Mouse (Mus musculus) testis, postnatal 14 days (tissue): ENCODE results near the gene Hspa8.
A peak's percentile ranks its signal among the peaks of the same experiment; 100 is the strongest.
"Not testable (repeated sequence)": the region's sequence is repeated elsewhere in the genome, so short reads cannot be mapped to it uniquely, and the experiment has no call there.

Experiments used
- DNase-seq: peaks from one replicate; pipeline ENCODE4 v3.0.0; 2021; ENCODE audit warnings: low spot score

The Hspa8 gene

DNA sequence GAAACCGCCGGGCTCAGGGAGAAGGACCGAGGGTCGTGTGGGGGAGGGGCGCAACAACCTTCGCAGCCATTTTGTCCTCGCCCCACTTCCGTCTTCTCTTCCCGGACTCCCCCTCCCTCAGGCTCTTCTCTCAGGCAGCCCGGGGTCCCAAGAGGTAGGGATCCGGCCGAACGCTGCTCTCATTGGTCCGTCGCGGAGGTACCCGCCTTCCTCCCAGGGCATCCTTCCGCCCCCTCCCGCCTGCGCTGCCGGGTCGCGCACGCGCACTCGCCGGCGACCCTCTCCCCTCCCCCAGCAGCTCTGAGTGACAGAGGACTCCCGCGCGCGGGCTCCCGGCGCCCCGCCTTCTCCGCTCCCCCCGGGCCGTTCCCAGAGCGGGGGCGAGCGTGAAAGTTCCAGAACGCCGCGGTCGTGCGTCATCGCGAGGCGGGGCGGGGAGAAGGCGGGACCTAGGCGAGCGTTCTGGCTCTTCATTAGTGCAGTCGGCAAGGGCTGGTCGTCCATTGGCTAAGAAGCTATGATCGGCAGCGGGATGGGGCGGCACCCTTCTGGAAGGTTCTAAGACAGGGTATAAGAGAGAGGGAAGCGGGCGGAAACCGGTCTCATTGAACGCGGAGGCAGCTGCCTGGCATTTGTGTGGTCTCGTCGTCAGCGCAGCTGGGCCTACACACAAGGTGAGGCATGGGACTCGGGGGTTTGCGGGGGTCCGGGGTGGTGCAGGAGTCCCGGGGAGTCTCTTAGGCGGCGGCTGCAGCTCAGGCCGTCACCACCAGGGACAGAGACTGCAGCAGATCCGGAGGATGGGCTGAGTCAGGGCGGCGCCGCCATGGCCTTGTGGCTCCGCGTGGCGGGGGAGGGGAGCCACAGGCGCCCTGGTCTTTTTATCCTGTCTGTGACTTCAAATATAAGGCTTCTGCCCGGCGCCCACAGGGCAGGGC is at the start of gene Hspa8:
Hspa8 (plus strand) TSS at position 310 of the 938 bp plus-strand sequence.
- peak; percentile 100 for DNase-seq

DNA sequence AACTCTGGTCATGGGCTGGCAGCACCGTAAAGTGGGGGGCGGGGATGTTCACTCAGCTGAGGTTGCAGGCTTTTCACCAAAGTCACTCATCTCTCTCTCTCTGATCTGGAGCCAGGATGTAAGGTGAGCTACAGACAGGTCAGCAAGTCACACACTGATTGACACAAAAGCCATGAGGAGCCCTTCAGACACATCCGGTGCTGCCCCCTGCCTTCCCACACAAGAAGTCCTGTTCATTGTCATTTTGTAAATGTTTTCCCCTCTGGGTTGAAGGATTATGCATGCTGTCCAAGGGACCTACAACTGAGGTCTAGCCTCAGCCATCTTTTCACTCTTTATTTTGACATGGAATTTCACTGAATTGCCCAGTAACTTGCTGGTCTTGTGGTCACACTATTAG is 49.0 kb upstream of the Hspa8 start:
- DNase-seq = no peak

DNA sequence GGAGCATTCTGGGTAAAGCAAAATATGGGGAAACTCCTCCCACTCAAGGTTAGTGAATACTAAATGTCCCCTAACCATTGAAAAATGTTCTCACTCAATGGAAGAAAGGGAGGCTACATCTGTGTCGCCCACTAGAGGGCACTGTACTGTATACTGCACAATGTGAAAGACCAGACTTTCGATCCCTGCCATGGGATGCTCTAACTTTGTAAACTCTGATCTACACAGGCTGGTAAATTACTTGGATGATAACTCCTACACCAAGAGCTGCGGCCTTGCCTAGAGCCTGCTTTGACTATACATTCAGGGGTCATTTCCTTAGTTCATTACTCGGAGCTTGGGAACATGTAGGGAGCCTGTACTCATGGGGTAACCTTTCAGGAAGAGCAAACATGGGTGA is 44.4 kb upstream of the Hspa8 start:
- peak; percentile 33 for DNase-seq

DNA sequence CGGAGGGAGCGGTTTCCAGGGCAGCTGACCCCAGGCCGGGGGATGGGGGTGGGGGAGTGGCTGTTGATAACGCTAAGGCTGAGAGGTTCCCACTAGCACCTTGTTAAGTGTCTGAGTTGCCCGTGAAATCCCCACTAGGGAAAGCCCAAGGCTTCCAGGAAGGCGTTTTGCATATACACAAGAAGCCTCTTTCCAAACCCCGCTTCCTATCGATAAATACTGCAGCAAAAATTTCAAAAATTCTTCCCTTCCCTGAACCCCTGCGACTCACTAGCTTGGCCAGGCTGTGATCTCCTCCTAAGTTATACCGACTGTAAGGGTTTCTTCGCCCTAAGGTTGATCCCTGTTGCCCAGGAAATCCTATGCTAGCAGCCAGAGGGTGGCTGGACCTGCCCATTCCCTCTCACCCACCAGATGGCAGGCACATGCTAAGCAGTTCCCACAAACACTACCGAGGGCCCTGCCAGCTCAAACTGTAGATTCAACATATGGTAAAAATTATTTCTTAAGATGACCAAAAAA is 43.6 kb upstream of the Hspa8 start:
- DNase-seq = peak; percentile 37

DNA sequence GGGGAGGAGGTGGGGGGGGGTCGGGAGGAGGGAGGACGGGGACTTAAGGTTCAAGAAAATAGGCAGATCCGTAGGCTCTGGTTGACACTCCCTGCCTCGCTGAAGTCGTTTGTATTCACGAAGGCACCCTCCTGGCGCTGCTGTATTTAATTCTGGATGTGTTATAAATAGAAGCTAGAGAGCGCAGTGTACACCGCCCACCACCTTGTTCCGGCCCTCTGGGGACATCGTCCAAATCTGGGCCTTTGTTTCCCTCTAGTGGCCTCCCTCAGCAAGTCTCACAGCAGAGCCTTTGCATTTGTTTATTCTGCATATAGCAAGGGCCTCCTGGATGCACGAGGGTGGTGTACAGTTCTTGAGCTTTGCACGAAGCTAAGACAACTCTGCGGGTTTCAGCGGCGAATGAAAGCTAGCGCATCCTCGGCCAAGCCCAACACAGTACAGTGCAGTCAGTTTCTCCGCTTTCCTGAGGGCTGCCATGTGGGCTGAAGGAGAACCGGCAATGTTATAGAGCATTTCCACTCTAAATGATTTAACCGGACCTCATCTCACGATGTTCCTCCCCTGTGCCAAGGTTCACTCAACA is 43.0 kb upstream of the Hspa8 start:
- peak; percentile 51 for DNase-seq

DNA sequence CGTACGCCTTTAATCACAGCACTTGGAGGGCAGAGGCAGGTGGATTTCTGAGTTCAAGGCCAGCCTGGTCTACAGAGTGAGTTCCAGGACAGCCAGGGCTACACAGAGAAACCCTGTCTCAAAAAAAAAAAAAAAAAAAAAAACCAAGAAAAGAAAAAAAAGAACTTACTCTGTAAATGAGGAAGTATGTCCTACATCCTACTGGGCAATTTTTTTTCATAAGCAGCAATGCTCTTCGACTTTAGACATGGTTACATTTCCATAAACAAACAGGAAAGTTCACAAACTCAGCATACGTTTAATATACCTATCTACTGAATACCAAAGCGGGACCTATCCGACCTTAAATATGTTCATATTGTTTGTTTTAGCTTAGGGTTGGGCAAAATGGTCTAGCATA is 38.4 kb upstream of the Hspa8 start:
- DNase-seq = no peak

DNA sequence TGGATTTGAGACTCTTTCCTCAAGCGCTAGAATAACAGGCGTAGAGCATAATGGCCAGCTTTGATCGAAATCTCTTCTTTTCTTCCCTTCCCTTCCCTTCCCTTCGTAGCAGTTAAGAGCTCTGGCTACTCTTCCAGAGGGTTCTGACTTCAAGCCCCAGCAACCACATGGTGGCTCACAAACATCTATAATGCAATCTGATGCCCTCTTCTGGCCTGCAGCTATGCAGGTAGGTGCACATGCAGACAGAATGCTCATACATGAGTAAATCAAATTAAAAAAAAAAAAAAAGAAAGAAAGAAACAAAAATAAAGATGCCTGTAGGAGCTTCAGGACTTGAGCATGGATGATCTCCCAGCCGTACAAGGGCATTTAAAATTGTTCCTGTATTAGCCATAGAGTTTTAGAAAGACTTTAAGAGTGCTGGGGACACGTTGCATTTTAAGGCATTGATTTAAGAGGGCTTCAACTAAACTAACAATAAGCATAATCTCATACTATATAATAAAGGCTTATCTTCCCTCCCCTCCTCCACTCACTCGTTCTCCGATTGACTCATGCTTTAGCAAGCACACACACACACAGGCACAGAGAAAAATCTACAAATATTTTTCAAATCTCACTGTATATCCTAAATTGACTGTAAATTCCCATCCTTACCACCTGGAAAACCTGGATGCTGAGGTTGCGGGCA is 35.8 kb upstream of the Hspa8 start:
- DNase-seq = no peak

DNA sequence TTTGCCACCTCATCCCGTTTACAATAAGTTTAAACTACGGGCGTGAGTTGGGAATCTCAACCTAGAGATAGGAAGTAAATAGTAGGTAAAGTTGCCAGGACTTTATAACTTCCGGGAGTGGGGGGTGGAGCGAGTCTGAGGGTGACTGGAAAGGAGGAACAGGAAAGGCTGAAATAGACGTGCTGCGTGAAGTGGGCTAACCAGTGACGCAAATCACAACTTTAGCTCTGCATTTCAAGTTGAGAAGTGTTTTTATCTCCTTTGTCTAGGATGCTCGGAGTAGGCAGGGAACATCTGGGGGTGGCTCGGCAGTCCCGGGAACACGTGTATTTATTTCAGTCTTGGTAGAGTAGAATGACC is 35.2 kb upstream of the Hspa8 start:
- no peak for DNase-seq

DNA sequence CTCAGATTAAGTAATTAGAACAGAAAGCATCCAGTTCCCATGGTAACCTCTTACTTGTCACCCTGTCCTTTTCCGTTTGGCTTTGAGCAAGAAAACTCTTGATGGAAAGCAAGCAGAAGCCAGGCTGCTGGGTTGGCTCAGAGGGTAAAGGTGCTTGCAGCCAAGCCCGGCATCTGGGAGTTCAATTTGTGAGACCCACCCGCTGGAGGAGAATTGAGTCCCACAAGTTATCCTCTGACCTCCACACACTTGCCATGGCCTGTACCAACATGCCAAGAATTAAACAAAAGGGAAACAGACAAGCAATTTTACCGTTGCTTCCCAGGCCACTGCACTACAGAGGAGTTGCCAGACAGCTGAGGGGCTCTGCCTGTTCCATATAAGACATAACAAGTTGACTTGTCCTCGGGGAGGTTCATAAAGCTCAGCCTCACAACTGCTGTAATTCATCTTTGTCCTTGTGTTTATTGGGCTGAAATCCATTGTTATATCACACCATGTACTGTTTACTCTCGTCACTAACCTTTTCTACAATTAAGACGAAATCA is 34.7 kb upstream of the Hspa8 start:
- DNase-seq = no peak

DNA sequence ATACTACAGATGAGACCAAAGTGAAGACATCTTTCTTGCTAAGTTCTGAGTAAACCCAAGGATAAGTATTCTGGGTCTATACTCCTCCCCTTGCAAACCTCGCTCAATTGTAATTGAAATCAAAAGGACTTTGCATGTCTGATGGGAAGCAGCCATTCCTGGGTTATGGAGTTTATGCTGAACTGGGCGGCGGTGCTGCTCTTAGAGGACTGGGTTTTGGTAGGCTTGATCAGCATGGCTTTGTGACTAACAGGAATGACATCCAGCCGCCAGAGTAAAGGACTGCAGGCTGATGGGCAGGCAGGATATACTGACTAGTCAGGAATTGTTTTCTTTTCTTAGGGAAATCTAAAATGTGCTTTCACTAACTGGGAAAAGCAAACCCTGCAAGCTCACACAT is 32.8 kb upstream of the Hspa8 start:
- no peak for DNase-seq

DNA sequence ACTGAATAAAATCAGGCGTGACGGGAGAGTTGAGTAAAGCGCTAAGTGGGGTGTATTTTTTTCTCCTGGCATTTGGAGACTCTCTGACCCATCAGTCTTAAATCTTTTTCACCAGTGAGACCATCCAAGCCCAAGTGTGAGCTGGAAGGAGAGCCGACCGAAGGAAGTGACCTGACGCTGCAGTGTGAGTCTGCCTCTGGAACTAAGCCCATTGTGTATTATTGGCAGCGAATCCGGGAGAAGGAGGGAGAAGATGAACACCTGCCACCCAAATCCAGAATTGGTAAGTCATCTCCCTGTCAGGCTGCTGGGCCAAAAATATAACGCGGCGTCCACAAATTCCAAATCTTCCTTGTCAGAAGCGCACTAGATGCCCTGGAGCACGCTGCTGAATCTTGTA is 28.5 kb upstream of the Hspa8 start:
- no peak for DNase-seq

DNA sequence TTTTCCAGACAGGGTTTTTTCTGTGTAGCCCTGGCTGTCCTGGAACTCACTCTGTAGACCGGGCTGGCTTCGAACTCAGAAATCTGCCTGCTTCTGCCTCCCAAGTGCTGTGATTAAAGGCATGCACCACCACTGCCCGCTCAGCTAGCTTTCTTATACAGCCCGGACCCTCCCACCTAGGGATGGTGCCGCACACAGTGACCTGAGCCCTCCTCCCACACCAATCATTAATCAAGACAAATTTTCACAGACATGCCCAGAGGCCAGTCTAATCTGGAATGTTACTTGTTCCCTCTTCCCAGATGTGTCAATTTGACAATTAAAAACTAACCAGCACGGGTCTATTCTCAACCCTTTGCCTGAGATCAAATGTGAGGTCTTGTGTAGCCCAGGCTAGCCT is 27.6 kb upstream of the Hspa8 start:
- DNase-seq = not testable (repeated sequence)

DNA sequence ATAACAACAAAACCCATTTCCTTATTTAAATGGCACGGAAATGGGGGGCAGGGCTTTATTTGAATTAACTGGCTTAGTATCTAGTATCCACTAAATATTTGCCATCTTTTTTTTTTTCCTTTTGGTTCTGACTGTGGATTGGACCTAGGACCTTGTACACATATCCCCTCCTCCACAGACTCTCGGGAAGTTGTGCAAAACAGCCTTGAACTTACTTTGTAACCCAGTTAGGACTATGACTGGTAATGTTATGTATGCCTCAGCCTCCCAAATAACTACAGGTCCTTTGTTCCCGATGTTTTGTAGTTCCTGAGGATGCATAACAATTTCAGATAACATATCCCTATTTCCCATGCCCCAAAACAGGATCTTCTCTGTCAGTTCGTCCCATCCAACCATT is 26.9 kb upstream of the Hspa8 start:
- DNase-seq = no peak

DNA sequence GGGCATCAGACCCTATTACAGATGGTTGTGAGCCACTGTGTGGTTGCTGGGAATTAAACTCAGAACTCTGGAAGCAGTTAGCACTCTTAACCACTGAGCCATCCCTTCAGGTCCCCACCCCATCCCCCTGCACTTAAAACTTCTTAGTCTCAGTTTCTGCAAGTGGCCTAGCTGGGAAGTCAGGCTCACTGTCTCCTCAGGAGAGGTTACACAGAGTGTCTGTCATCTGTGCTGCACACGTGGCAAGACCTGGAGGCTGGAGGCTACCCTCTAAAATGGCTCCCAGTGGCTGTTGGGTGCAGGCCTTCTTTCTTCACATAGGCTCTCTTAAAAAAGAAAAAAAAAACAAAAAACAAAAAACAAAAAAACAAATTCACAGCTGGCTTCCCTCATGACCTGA is 24.7 kb upstream of the Hspa8 start:
- no peak for DNase-seq

DNA sequence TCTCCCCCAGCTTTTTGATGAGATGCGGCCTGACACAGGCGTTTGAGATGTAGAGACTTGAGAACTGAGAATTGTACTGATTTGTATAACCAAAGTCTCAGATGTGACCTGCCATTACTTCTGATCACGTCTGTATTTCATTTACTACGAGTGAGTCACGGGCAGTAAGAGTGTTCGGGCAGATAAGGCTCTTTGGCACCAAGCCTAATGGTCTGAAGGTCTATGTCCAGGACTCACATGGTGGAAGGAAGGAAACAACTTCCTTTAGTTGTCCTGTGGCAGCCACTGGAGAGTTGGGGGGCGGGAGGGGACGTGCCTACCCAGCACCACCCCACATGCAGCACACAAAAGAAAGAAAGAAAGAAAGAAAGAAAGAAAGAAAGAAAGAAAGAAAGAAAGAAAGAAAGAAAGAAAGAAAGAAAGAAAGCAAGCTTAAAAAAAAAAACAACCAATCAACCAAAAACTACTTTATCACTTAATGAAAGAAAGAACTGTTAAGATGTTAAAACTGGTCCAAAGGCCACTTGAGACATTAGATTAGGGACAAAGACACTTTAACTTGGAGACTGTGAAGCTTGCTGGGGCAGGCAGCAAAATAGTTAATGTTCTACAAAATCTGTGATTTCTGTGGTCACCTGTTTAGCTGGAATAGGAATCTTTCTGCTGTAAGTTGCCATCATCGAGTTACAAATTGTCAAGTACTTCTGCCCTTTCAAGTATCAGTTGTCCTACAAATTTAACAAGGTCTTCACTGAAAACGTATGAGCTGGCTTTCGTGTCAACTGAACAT is 24.1 kb upstream of the Hspa8 start:
- no peak for DNase-seq

DNA sequence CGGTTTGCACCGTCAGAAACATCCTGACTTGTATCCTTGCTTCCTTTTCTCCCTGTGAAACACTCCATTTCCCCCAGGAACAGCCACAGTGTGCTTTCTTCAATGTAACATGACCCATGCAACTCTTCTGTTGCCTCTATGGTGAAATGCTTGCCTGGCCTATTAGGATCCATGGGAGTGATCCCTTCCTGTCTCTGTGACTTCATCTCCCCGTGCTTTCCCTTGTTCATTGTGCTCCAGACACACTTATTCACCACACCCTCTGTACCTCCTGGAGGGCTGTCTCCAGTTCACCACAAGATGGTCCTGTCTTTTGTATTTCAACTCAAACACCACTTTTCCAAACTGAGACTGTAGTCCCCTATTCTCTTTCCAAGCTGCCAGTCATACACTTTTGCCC is 20.7 kb upstream of the Hspa8 start:
- no peak for DNase-seq

DNA sequence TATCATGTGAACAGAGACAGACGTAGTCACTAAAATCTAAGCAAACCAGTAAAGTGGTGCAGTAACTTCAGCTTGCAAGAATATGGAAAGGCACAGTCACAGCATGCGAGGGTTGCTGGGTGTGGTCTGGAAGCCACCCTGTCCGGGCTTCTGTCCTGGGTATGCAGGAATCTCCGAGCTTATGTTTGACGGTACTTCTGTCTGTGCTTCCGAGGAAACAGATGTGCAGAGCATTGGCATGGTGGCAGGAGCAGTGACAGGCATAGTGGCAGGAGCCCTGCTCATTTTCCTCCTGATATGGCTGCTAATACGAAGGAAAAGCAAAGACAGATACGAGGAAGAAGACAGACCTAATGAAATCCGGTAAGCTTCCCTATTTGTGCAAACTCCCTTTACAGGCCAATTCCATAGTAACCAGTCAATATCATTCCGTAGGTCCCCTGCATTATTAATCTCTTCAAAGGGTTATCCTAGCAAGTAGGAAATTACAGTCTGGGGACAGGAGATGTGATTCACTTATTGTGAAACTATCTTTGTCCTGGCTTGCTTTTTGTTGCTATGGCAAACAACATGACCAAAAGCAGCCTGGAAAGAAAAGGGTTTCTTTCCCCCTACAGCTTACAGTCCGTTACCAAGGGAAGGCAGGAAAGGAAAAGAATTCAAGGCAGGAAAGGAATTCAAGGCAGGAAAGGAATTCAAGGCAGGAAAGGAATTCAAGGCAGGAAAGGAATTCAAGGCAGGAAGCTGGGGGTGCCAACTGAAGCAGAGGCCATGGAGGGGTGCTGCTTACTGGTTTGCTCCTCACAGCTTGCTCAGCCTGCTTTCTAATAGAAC is 19.7 kb upstream of the Hspa8 start:
- DNase-seq = no peak

DNA sequence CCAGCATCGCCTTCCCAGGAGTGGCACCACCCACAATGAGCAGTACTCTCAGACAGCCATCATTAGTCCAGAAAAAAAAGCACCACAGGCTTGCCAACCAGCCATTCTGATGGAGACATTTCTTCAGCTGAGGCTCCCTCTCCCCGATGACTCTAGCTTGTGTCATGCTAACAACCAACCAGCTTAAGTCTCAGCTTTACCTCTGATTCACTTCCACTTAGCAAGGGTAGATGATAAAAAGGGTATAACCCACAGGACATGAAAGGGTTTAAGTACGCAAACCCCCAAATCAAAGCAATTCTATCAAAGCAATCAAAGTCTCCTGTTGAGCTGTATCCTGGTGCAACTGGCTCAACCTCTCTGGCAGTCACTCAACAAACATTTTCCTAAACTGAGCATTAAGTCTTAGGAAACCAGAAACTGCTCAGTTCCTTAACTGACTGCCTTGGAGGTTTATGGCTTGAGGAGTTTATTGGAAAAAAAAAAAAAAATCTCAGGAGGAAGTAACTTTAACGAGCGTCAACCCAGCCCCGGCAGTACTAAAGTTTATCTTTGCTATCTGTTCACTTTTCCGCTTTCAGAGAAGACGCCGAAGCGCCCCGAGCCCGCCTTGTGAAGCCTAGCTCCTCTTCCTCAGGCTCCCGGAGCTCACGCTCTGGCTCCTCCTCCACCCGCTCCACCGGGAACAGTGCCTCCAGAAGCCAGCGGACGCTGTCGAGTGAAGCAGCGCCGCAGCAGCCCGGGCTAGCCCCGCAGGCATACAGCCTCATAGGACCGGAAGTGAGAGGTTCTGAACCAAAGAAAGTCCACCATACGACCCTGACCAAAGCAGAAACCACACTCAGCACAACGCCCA is 18.8 kb upstream of the Hspa8 start:
- peak; percentile 73 for DNase-seq

DNA sequence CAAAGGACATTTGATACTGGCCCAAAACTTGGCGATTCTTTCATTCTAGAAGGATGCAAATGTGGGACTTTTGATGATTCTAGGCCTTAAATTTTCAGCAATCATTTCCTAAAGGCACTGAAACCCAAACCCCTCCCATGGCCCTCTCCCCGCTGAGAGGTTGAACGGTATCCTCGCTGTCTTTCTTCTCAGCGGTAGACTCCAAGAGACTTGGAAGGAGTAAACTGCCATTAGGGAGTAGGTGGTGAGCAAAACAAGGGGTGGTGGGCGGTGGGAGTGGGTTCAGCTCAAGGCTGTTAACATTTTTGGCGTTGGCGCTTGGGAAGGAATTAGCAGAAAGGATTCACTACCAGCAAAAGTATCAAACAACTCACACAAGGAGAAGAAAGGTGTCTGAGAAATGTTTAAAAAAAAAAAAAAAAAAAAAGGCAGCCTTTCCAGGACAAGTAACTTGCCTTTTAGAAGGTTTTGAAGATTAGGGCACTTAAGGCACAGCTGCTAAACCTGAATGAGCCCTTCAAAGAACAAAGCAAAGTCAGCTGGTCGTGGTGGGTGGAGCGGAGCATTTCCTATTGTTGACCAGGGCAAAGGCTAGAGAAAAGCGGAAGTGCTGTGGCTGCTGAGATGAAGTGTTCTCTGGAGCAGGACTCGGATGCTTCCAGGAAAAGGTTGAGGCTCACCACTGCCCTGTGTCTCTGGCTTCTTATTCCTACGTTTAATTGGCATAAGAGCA is 17.0 kb upstream of the Hspa8 start:
- peak; percentile 45 for DNase-seq
